Mouse (Mus musculus): ENCODE measurements around the gene Eif5a2.

Eif5a2 gene

DNA sequence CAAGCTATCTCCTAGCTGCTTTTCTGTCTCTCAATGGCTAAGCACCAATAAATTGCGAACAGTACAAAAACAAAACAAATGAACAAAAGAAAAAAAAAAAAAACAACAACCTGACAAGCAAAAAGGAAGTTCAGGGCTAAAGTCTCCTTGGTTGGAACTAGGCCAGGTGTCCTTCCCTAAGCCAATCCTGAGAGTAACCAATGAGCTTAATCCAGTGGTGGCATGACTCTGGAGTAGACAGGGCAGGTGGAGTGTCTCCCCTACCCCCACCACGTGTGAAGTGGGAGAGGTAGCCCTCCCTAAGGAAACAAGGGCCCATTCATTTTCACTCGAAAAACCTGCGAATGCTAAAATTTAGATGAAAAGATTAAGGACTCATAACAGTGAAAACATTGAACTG, 30.4 kb downstream of the Eif5a2 start:
- DNase-seq (ENCODE audit: low spot score in 2 of 2) = no peak

DNA sequence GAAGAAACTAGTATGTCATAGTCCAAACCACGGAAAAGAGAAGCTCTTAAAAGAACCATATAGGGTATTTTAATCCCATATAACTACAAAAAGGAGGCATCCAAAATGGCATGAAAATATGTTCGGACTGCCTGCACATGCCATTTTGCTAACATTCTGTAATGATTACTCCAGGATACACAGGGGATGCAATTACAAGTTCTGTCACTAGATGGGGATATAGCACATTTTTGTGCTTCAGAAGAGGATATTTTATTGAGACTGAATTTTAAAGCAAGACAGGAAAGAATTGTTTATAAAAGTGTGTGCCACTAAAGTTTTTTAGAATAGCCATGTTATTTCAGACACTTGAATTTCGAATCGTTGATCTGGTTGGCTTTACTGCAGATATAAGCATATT, 33.3 kb downstream of the Eif5a2 start:
- DNase-seq (ENCODE audit: low spot score in 2 of 2) = no peak

DNA sequence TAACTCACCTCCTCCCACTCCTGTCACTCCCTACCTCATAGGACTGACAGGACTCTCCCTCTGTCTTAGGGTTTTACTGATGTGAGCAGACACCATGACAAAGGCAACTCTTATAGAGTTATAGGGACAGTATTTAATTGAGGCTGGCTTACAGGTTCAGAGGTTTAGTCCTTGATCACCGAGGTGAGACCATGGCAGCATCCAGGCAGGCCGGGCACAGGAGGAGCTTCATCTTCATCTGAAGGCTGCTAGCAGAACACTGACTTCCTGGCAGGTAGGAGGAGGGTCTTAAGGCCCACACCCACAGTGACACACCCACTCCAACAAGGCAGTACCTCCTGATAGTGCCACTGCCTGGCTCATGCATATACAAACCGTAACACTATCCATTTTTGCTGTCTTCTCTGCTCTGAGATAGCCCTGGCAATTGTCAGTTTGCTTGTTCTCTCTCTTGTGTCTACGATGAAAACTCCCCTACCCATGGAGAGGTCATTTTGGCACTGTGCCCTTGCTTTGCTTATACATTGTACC, 35.0 kb downstream of the Eif5a2 start:
- DNase-seq (ENCODE audit: low spot score in 2 of 2) = no peak

DNA sequence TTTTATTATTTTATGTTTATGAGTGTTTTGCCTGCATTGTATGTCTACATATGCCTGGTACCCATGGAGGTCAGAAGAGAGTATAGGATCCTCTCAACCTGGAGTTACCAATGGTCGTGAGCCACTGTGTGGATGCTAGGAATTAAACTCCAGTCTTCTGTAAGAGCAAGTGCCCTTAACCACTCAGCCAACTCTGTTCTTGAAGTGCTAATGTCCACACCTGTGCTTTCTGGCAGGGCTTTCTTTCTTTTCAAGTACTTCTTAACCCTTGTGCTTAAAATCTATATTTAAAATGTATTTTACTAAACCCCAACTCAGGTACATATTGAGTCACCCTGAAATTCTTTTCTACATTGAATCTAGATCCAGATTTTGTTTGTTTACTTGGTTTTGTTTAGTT, 45.2 kb downstream of the Eif5a2 start:
- no peak for DNase-seq (ENCODE audit: low spot score in 2 of 2)

DNA sequence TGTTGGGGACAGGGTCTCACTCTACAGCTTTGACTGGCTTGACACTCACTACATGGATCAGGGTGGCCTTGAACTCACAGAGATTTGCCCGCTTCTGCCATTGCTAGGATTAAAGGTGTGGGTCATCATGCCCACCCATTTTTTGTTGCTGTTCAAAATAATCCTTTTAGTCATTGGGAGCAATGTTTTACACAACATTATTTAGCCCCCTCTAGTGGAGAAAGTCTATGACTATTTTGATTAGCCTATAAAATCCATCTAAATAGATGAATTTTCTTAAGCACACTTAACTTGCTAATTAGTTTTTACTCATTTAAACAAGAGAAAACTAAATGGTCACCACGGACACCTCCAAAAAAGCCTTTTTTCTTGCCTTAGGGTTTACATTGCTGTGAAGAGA, 46.5 kb downstream of the Eif5a2 start:
- no peak for DNase-seq (ENCODE audit: low spot score in 2 of 2)

DNA sequence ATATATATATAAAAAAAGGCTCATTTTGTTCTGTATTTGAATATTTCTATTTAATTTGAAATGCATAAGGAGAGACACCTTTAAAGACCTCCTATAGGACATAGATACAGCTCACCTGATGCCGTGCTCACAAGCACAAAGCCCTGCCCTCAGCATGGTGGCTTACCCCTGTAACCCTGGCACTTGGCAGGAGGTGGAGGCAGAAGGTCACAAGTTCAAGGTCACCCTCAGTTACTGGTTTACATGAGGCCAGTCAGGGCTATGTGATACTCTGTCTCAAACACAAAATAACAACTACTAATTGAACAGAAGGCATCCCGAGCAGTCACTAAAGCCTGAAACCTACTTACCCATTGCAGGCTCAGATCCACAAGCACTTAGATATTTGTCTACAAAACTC, 48.4 kb downstream of the Eif5a2 start:
- DNase-seq (ENCODE audit: low spot score in 2 of 2) = no peak

DNA sequence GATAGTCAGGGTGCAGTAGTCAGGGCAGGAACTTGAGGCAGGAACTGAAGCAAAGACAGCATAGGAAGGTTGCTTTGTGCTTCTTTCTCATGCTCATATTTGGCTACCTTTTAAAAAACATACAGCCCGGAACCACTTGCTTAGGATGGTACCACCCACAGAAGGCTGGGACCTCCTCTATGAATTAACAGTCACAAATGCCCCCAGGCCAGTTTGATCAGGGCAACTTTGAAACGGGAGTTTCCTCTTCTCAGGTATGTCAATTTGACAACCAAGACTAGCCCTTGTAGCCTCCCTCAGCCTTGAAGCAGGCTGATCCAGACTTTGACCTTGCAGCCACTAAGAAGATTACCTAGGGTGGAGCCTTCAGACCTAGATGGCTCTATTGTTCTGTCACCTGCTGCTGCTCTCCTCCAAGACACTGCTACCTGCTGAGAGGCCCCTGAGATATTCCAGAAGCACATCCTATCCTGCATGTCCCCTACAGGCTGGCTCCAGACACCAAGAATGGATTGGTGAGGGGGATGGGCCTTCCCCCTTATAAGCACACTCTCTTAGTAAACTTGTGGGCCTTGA, 55.8 kb downstream of the Eif5a2 start:
- DNase-seq (ENCODE audit: low spot score in 2 of 2) = no peak

DNA sequence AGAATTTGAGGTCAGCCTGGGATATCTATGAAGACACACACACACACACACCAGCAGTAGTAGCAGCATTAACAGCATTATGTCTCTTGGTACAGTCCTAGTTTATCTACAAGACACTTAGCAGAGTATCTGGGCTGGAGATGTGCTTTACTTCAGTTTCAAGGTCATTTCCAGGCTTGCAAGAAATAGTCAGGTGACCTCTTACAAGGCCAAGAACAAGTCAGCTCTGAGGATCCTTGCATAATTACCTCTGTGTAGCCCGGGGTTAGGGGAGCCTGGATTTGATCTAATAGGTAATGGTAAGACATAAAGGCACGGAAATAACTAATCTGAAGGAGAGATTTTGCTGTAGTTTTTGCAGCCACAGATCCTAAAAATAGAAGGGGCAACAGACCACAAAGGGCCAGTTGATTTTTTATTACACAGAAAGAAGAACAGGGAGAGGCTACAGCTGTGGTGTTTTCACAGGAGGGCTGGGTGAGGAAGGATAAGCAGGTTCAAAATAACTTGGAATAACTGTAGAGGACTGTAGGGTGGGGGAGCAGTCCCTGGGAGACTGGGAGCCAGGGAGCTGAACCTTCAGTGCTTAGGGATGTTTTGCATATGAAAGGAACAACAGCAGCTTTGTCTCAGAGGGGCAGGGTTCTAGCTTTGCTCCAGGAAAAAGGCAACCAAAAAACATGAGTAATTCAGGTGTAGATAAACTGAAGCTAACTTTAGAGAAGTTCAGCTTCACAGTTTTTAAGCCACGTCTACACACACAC, 61.0 kb downstream of the Eif5a2 start:
- no peak for DNase-seq (ENCODE audit: low spot score in 2 of 2)

DNA sequence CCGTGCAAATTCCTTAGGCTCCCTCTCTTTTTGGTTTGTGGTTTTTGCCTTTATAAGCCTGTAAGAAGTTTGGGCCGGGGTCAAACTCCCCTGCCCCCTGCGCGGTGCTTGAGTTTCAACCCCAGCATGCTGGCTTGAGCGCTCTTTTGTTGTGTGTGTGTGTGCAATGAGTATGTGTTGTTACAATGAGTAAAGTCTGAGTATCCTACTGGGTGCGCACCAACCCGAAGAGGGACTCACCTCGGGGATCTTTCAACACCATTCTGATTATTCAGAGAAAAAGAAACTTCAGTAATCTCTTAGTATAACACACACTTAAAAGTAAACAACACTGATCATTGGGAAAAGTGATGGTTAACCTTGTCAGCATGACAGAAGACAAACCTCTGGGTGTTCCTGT, 62.2 kb downstream of the Eif5a2 start:
- DNase-seq (ENCODE audit: low spot score in 2 of 2) = no peak

DNA sequence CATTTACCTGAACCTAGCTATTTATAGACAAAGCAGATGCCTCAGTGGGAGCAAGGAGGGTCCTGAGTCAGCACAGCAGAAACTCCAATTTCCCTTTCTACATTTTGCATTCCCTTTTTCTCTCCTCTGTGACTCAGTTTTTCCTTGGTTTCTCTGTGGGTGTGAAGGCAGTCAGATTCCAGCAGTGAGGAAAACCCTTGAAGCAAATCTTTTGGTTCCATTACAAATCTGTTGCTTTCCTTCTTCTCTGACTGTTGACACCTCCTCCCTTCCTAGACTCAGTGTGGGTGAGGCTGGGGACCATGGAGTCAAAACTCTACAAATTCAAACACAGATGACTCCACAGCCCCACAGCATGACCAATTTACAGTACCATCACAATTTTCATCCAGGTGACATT, 66.0 kb downstream of the Eif5a2 start:
- DNase-seq (ENCODE audit: low spot score in 2 of 2) = no peak
